Mouse (Mus musculus): ENCODE data around the gene Efnb3. TPM values are rescaled to one million over a fixed set of nuclear protein-coding genes. Genes with fewer than 3 reads are reported as not detected.

The Efnb3 gene
- total and polyA plus RNA-seq, 3 experiments = 0.27 to 0.68 (median 0.56) TPM

- TF ChIP-seq GATA2 (IDR thresholded peaks at IDR 0.05; ENCODE audit: borderline replicate concordance, low read depth, low read length) = no peak
- no peak for TF ChIP-seq GATA1 (IDR thresholded peaks at IDR 0.05; ENCODE audit: borderline replicate concordance, low read length)
- no peak for TF ChIP-seq POLR2AphosphoS5 (IDR thresholded peaks at IDR 0.05; ENCODE audit: insufficient replicate concordance, low read depth, low read length)
- no peak for TF ChIP-seq CTCF (IDR thresholded peaks at IDR 0.05; ENCODE audit: low read depth, low read length)
- TF ChIP-seq TAL1 (conservative IDR thresholded peaks at IDR 0.05; ENCODE audit: low read depth, low read length) = no peak
- no peak for ATAC-seq (ENCODE audit: extremely low read depth, insufficient number of reproducible peaks, low FRiP score, poor library complexity, severe bottlenecking)
- Histone ChIP-seq H3K9me3 (replicated peaks) (no peaks in the 10 kb centered on the region), H3K4me3 (ENCODE audit: low read depth, low read length) (no peak overlapping the region), H3K4me1 (ENCODE audit: insufficient read depth, low read depth, low read length) (peaks cover 69% of the 10 kb centered on the region), H3K27me3 (ENCODE audit: insufficient read depth, low read length) (peaks cover 28% of the 10 kb centered on the region), H3K36me3 (replicated peaks) (no peaks in the 10 kb centered on the region)
- DNase-seq (ENCODE audit: low spot score) = no peak
Observed at GRCm38 (mm10) chr11:69516661-69517060, 43.3 kb downstream of the Efnb3 start.

DNA sequence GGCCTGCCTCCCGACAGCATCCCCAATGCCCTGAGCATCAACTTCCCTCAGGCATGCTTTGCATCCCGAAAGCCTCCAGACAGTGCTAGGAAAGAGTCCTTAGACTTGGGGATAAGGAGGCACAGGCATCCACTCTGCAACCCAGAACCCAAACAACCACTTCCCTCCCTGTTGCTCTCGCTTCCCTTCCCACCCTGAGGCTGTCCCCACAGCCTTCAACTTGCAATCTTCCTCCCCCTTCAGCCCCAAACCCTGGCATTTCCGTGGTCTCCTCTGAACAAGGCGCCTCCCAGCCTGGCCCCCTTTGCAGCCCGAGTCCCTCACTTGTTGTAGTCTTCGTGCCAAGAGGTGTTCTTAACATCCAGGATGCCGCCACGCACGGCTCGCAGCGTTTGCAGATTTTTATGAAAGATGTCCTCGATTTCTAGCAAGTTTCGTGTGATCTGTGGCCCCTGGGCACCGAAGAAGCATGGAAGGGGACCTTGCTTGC lies 43.8 kb downstream of the Efnb3 start:
- no peak for TF ChIP-seq POLR2AphosphoS5 (IDR thresholded peaks at IDR 0.05; ENCODE audit: insufficient replicate concordance, low read depth, low read length)
- no peak for TF ChIP-seq GATA2 (IDR thresholded peaks at IDR 0.05; ENCODE audit: borderline replicate concordance, low read depth, low read length)
- no peak for TF ChIP-seq GATA1 (IDR thresholded peaks at IDR 0.05; ENCODE audit: borderline replicate concordance, low read length)
- no peak for TF ChIP-seq TAL1 (conservative IDR thresholded peaks at IDR 0.05; ENCODE audit: low read depth, low read length)
- no peak for TF ChIP-seq CTCF (IDR thresholded peaks at IDR 0.05; ENCODE audit: low read depth, low read length)
- Histone ChIP-seq H3K4me1 (ENCODE audit: insufficient read depth, low read depth, low read length) (peaks cover 68% of the 10 kb centered on the region), H3K9me3 (replicated peaks) (no peaks in the 10 kb centered on the region), H3K27me3 (ENCODE audit: insufficient read depth, low read length) (peaks cover 28% of the 10 kb centered on the region), H3K4me3 (ENCODE audit: low read depth, low read length) (no peak overlapping the region), H3K36me3 (replicated peaks) (no peaks in the 10 kb centered on the region)
- ATAC-seq (ENCODE audit: extremely low read depth, insufficient number of reproducible peaks, low FRiP score, poor library complexity, severe bottlenecking) = no peak
- DNase-seq (ENCODE audit: low spot score) = no peak

GRCm38 (mm10) chr11:69513840-69514239 lies 46.2 kb downstream of the Efnb3 start:
- no peak for DNase-seq (ENCODE audit: low spot score)
- no peak for ATAC-seq (ENCODE audit: extremely low read depth, insufficient number of reproducible peaks, low FRiP score, poor library complexity, severe bottlenecking)
- Histone ChIP-seq H3K9me3 (replicated peaks) (no peaks in the 10 kb centered on the region), H3K27me3 (ENCODE audit: insufficient read depth, low read length) (peaks cover 28% of the 10 kb centered on the region), H3K4me3 (ENCODE audit: low read depth, low read length) (no peak overlapping the region), H3K4me1 (ENCODE audit: insufficient read depth, low read depth, low read length) (peaks cover 68% of the 10 kb centered on the region), H3K36me3 (replicated peaks) (no peaks in the 10 kb centered on the region)
- TF ChIP-seq GATA1 (IDR thresholded peaks at IDR 0.05; ENCODE audit: borderline replicate concordance, low read length) (no peak), GATA2 (IDR thresholded peaks at IDR 0.05; ENCODE audit: borderline replicate concordance, low read depth, low read length) (no peak), TAL1 (conservative IDR thresholded peaks at IDR 0.05; ENCODE audit: low read depth, low read length) (no peak), CTCF (IDR thresholded peaks at IDR 0.05; ENCODE audit: low read depth, low read length) (no peak; the same call in 1 of the 2 replicates), POLR2AphosphoS5 (IDR thresholded peaks at IDR 0.05; ENCODE audit: insufficient replicate concordance, low read depth, low read length) (no peak)

- H3K27me3 ChIP-seq (ENCODE audit: insufficient read depth, low read length) = peaks cover 13% of the 10 kb centered on the region
- no peak for DNase-seq (ENCODE audit: low spot score)
- H3K4me1 ChIP-seq (ENCODE audit: insufficient read depth, low read depth, low read length) = peaks cover 51% of the 10 kb centered on the region
- H3K36me3 ChIP-seq (replicated peaks) = no peaks in the 10 kb centered on the region
- H3K9me3 ChIP-seq (replicated peaks) = no peaks in the 10 kb centered on the region
- no peak for TF ChIP-seq CTCF (IDR thresholded peaks at IDR 0.05; ENCODE audit: low read depth, low read length)
- TF ChIP-seq GATA2 (IDR thresholded peaks at IDR 0.05; ENCODE audit: borderline replicate concordance, low read depth, low read length) = no peak
- TF ChIP-seq TAL1 (conservative IDR thresholded peaks at IDR 0.05; ENCODE audit: low read depth, low read length) = peak; percentile 83
- TF ChIP-seq POLR2AphosphoS5 (IDR thresholded peaks at IDR 0.05; ENCODE audit: insufficient replicate concordance, low read depth, low read length) = no peak
- TF ChIP-seq GATA1 (IDR thresholded peaks at IDR 0.05; ENCODE audit: borderline replicate concordance, low read length) = no peak
- peak; percentile 54 for ATAC-seq (ENCODE audit: extremely low read depth, insufficient number of reproducible peaks, low FRiP score, poor library complexity, severe bottlenecking)
- peak overlapping the region; percentile 43; the same call in 1 of the 2 replicates for H3K4me3 ChIP-seq (ENCODE audit: low read depth, low read length)
Observed at GRCm38 (mm10) chr11:69510796-69511496, 49.1 kb downstream of the Efnb3 start.

Other genes starting within 250 kb of the Efnb3 start
Only the 20 nearest of the 30 such genes appear.
- 120 TPM in 2 replicates for gene Chd3, start 190.8 kb downstream of the Efnb3 start, total RNA-seq (2014; fragmentation: Nextera tagmentation)
- 55.6 and 71.0 TPM in 2 replicates for gene Chd3, start 190.8 kb downstream of the Efnb3 start, total RNA-seq (2017)
- gene Chd3, start 190.8 kb downstream of the Efnb3 start, polyA plus RNA-seq (2012) = 183 and 212 TPM in 2 replicates
- 96.2 and 98.4 TPM in 2 replicates for gene Naa38, start 164.7 kb downstream of the Efnb3 start, total RNA-seq (2014; fragmentation: Nextera tagmentation)
- gene Naa38, start 164.7 kb downstream of the Efnb3 start, total RNA-seq (2017) = 171 and 204 TPM in 2 replicates
- gene Naa38, start 164.7 kb downstream of the Efnb3 start, polyA plus RNA-seq (2012) = 104 and 107 TPM in 2 replicates
- 24.0 and 26.0 TPM in 2 replicates for gene Cyb5d1, start 164.6 kb downstream of the Efnb3 start, total RNA-seq (2014; fragmentation: Nextera tagmentation)
- 36.0 and 41.5 TPM in 2 replicates for gene Cyb5d1, start 164.6 kb downstream of the Efnb3 start, total RNA-seq (2017)
- 3.5 and 9.1 TPM in 2 replicates for gene Cyb5d1, start 164.6 kb downstream of the Efnb3 start, polyA plus RNA-seq (2012)
- gene Tmem88, start 162.0 kb downstream of the Efnb3 start, total RNA-seq (2014; fragmentation: Nextera tagmentation) = 2.6 TPM in 2 replicates
- gene Tmem88, start 162.0 kb downstream of the Efnb3 start, total RNA-seq (2017) = 0.93 and 1.2 TPM in 2 replicates
- gene Tmem88, start 162.0 kb downstream of the Efnb3 start, polyA plus RNA-seq (2012) = 2.2 and 3.0 TPM in 2 replicates
- gene Kdm6b, start 146.5 kb downstream of the Efnb3 start, total RNA-seq (2014; fragmentation: Nextera tagmentation) = 145 and 185 TPM in 2 replicates
- 3.9 and 4.8 TPM in 2 replicates for gene Kdm6b, start 146.5 kb downstream of the Efnb3 start, total RNA-seq (2017)
- 104 and 111 TPM in 2 replicates for gene Kdm6b, start 146.5 kb downstream of the Efnb3 start, polyA plus RNA-seq (2012)
- gene Dnah2, start 11.1 kb downstream of the Efnb3 start, total RNA-seq (2014; fragmentation: Nextera tagmentation) = 0.73 and 1.1 TPM in 2 replicates
- gene Dnah2, start 11.1 kb downstream of the Efnb3 start, total RNA-seq (2017) = 2.6 and 3.2 TPM in 2 replicates
- gene Dnah2, start 11.1 kb downstream of the Efnb3 start, polyA plus RNA-seq (2012) = 0.06 and 0.13 TPM in 2 replicates
- 20.5 and 26.1 TPM in 2 replicates for gene Wrap53, start 20.1 kb upstream of the Efnb3 start, total RNA-seq (2014; fragmentation: Nextera tagmentation)
- gene Wrap53, start 20.1 kb upstream of the Efnb3 start, total RNA-seq (2017) = 9.6 and 9.8 TPM in 2 replicates
- gene Wrap53, start 20.1 kb upstream of the Efnb3 start, polyA plus RNA-seq (2012) = 15.7 and 22.0 TPM in 2 replicates
- gene Trp53, start 20.2 kb upstream of the Efnb3 start, total RNA-seq (2014; fragmentation: Nextera tagmentation) = 228 and 271 TPM in 2 replicates
- gene Trp53, start 20.2 kb upstream of the Efnb3 start, total RNA-seq (2017) = 52.1 and 57.4 TPM in 2 replicates
- gene Trp53, start 20.2 kb upstream of the Efnb3 start, polyA plus RNA-seq (2012) = 141 and 175 TPM in 2 replicates
- 84.5 and 116 TPM in 2 replicates for gene Atp1b2, start 45.7 kb upstream of the Efnb3 start, total RNA-seq (2014; fragmentation: Nextera tagmentation)
- gene Atp1b2, start 45.7 kb upstream of the Efnb3 start, total RNA-seq (2017) = 3.6 and 4.8 TPM in 2 replicates
- 50.0 and 54.6 TPM in 2 replicates for gene Atp1b2, start 45.7 kb upstream of the Efnb3 start, polyA plus RNA-seq (2012)
- not detected in 2 replicates for gene Shbg, start 57.7 kb upstream of the Efnb3 start, total RNA-seq (2014; fragmentation: Nextera tagmentation)
- not detected in 2 replicates for gene Shbg, start 57.7 kb upstream of the Efnb3 start, total RNA-seq (2017)
- gene Shbg, start 57.7 kb upstream of the Efnb3 start, polyA plus RNA-seq (2012) = not detected in 2 replicates
- gene Sat2, start 61.8 kb upstream of the Efnb3 start, total RNA-seq (2014; fragmentation: Nextera tagmentation) = 2.4 and 7.3 TPM in 2 replicates
- gene Sat2, start 61.8 kb upstream of the Efnb3 start, total RNA-seq (2017) = 1.5 and 2.6 TPM in 2 replicates
- gene Sat2, start 61.8 kb upstream of the Efnb3 start, polyA plus RNA-seq (2012) = 0.09 TPM in 1 of 2 replicates, not detected in the other
- 90.1 and 92.9 TPM in 2 replicates for gene Fxr2, start 72.8 kb upstream of the Efnb3 start, total RNA-seq (2014; fragmentation: Nextera tagmentation)
- 44.9 and 53.6 TPM in 2 replicates for gene Fxr2, start 72.8 kb upstream of the Efnb3 start, total RNA-seq (2017)
- 77.8 and 82.4 TPM in 2 replicates for gene Fxr2, start 72.8 kb upstream of the Efnb3 start, polyA plus RNA-seq (2012)
- gene Sox15, start 95.1 kb upstream of the Efnb3 start, total RNA-seq (2014; fragmentation: Nextera tagmentation) = 2.1 TPM in 1 of 2 replicates, not detected in the other
- 0.17 TPM in 1 of 2 replicates, not detected in the other for gene Sox15, start 95.1 kb upstream of the Efnb3 start, total RNA-seq (2017)
- gene Sox15, start 95.1 kb upstream of the Efnb3 start, polyA plus RNA-seq (2012) = 0.20 and 0.36 TPM in 2 replicates
- gene Mpdu1, start 102.4 kb upstream of the Efnb3 start, total RNA-seq (2014; fragmentation: Nextera tagmentation) = 27.0 and 31.1 TPM in 2 replicates
- 43.4 and 63.6 TPM in 2 replicates for gene Mpdu1, start 102.4 kb upstream of the Efnb3 start, total RNA-seq (2017)
- gene Mpdu1, start 102.4 kb upstream of the Efnb3 start, polyA plus RNA-seq (2012) = 22.7 and 24.9 TPM in 2 replicates
- gene Cd68, start 105.9 kb upstream of the Efnb3 start, total RNA-seq (2014; fragmentation: Nextera tagmentation) = 3.5 TPM in 1 of 2 replicates, not detected in the other
- 5.0 and 6.1 TPM in 2 replicates for gene Cd68, start 105.9 kb upstream of the Efnb3 start, total RNA-seq (2017)
- 2.2 and 2.3 TPM in 2 replicates for gene Cd68, start 105.9 kb upstream of the Efnb3 start, polyA plus RNA-seq (2012)
- gene Eif4a1, start 112.2 kb upstream of the Efnb3 start, total RNA-seq (2014; fragmentation: Nextera tagmentation) = 986 and 993 TPM in 2 replicates
- 986 and 1,008 TPM in 2 replicates for gene Eif4a1, start 112.2 kb upstream of the Efnb3 start, total RNA-seq (2017)
- 197 and 231 TPM in 2 replicates for gene Eif4a1, start 112.2 kb upstream of the Efnb3 start, polyA plus RNA-seq (2012)
- gene Senp3, start 121.9 kb upstream of the Efnb3 start, total RNA-seq (2014; fragmentation: Nextera tagmentation) = 111 and 128 TPM in 2 replicates
- gene Senp3, start 121.9 kb upstream of the Efnb3 start, total RNA-seq (2017) = 107 and 111 TPM in 2 replicates
- gene Senp3, start 121.9 kb upstream of the Efnb3 start, polyA plus RNA-seq (2012) = 125 and 142 TPM in 2 replicates
- not detected in 2 replicates for gene Tnfsf13, start 125.6 kb upstream of the Efnb3 start, total RNA-seq (2014; fragmentation: Nextera tagmentation)
- gene Tnfsf13, start 125.6 kb upstream of the Efnb3 start, total RNA-seq (2017) = not detected in 2 replicates
- not detected in 2 replicates for gene Tnfsf13, start 125.6 kb upstream of the Efnb3 start, polyA plus RNA-seq (2012)
- not detected in 2 replicates for gene Tnfsf12, start 135.6 kb upstream of the Efnb3 start, total RNA-seq (2014; fragmentation: Nextera tagmentation)
- not detected in 2 replicates for gene Tnfsf12, start 135.6 kb upstream of the Efnb3 start, total RNA-seq (2017)
- gene Tnfsf12, start 135.6 kb upstream of the Efnb3 start, polyA plus RNA-seq (2012) = not detected in 2 replicates
- not detected in 2 replicates for gene Tnfsfm13, start 135.9 kb upstream of the Efnb3 start, total RNA-seq (2014; fragmentation: Nextera tagmentation)
- not detected in 2 replicates for gene Tnfsfm13, start 135.9 kb upstream of the Efnb3 start, total RNA-seq (2017)
- not detected in 2 replicates for gene Tnfsfm13, start 135.9 kb upstream of the Efnb3 start, polyA plus RNA-seq (2012)